Mouse (Mus musculus) gastrocnemius, adult 18-20 months (tissue): ENCODE results near the gene Irs4. TPM values are rescaled to one million over a fixed set of nuclear protein-coding genes. Genes with fewer than 3 reads are reported as not detected.

ENCODE experiments used
- DNase-seq: peaks from one replicate; pipeline ENCODE4 v3.0.0; 2021; ENCODE audit warnings: low spot score
- long read RNA-seq, 2 experiments: library from polyadenylated mRNA; stranded (forward); transcript quantifications; one replicate each; pipeline ENCODE4 v2.0.0; 2021
- total RNA-seq, 2 experiments: library from RNA; stranded (reverse); gene quantifications; 2 replicates each; pipeline ENCODE4 v1.2.3; 2021

The Irs4 gene
- total RNA-seq = not detected
- long read RNA-seq, experiment 1 = 0 reads
- long read RNA-seq, experiment 2 = 0 reads

DNA sequence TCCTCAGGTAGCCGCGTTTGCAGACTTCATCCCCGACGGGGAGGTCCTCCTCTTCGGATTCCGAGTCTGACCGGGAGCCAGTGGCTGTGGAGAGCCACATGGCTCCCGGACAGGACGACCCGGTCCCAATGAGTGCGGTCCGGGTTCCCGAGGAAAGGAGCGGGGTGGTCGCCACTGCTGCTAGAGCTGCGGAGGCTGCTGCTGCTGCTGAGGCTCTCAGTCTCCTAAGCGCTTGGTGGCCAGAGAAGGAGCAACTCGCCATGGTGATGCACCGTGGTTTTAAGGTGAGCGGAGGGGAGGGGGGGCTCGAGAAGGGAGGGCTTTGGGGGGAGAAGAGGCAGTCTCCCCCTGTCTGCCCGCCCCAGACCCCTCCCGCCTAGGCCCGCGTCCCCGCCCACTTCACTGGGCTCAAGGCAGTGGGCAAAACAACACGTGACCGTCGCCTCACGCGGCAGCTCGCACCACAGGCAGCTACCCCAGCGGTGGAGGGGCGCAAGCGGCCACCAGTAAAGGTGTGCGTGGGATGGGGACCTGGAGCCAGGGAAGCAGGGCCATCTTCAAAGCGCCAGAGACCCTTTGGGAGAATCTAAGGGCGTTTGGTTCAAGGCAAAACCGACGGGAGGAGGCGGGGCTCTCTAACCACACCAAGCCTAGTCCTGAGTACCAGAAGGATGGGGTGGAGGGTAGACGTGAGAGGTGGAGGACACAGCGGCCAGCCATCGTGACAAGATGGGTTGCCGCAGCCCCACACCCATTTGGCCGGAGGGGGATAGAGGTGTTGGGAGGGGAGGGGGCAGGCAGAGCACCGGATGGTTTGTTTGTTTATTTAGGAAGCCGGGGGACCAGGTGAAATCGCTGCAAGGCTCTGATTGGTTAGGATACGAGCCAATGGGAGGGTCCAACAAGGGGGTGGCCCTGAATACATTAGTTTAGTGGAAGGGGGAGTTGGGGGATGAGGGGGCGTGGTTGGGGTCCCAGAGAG is at the start of gene Irs4:
Gene Irs4 (minus strand): TSS at position 327 of the 982 bp plus-strand sequence.
- DNase-seq = no peak

- DNase-seq = no peak
These were observed 25.3 kb upstream of the Irs4 start for GRCm38 (mm10) chrX:141750360-141750759.

- no peak for DNase-seq
These were observed 4.5 kb upstream of the Irs4 start for GRCm38 (mm10) chrX:141729570-141729969.

DNA sequence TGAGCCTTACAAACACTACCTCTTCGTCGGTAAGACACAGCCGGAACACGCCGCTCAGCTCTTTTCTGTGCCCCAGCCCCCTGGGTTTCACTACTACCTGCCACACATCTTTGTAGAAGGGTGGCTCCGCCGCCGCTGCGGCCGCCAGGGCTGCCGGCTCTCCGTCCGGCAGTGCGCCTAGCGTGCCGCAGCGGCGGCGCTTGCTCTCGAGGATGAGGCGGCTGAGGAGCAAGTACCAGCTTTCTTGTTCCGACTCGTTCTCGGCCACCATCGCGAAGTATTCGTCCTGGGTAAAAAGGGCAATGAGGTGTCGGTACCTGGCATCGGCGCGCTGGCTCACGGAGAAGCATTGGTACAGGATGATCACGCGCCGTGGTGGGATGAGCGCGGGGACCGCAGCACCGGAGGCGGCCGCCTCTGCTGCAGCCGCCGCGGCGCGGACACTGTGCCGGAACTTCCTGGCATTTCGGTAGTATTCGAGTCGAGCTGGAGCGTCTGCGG is 622 bp downstream of the Irs4 start:
- no peak for DNase-seq

- no peak for DNase-seq
These were observed 1.1 kb downstream of the Irs4 start for GRCm38 (mm10) chrX:141723936-141724335.

- no peak for DNase-seq
These were observed 3.3 kb downstream of the Irs4 start for GRCm38 (mm10) chrX:141721725-141722124.

Other genes starting within 250 kb of the Irs4 start
- gene Col4a5, start 249.9 kb downstream of the Irs4 start, total RNA-seq = 1 to 10 TPM; 1.4 to 1.8 TPM
- gene Gm15294, start 150.0 kb upstream of the Irs4 start, total RNA-seq = under 1 TPM in 1 of 2 experiments, not detected in 1; 0.23 TPM